Mouse (Mus musculus): ENCODE results near the gene Gramd1c. TPM values are rescaled to one million over a fixed set of nuclear protein-coding genes. Genes with fewer than 3 reads are reported as not detected.

Gene Gramd1c
- polyA plus RNA-seq (2012; rRNA removed): 16.8 and 19.5 TPM in 2 replicates

- Histone ChIP-seq H3K36me3 (ENCODE audit: control insufficient read depth, insufficient read depth, low read length) (no peaks in the 10 kb centered on the region), H3K27me3 (ENCODE audit: control insufficient read depth, insufficient read depth, low read length) (no peaks in the 10 kb centered on the region), H3K27ac (ENCODE audit: control insufficient read depth, insufficient read depth, low read depth, low read length) (no peak within 1 kb of the TSS), H3K4me1 (ENCODE audit: control insufficient read depth, insufficient read depth, low read length) (peaks cover 3% of the 10 kb centered on the region), H3K4me3 (ENCODE audit: control insufficient read depth, low read depth, low read length) (peak within 1 kb of the TSS; percentile 90)
- no peak for TF ChIP-seq POLR2A (IDR thresholded peaks at IDR 0.05; ENCODE audit: control insufficient read depth, low read depth, low read length)
- peak; percentile 56 for TF ChIP-seq CTCF (IDR thresholded peaks at IDR 0.05; ENCODE audit: control insufficient read depth, insufficient read depth, insufficient replicate concordance, low read depth, low read length)
These were observed at the start of gene Gramd1c for GRCm38 (mm10) chr16:44063025-44063894. TSS of gene Gramd1c (minus strand) at chr16:44063345.

- Histone ChIP-seq H3K4me3 (ENCODE audit: control insufficient read depth, low read depth, low read length) (no peak overlapping the region), H3K27ac (ENCODE audit: control insufficient read depth, insufficient read depth, low read depth, low read length) (no peak overlapping the region), H3K27me3 (ENCODE audit: control insufficient read depth, insufficient read depth, low read length) (no peaks in the 10 kb centered on the region), H3K4me1 (ENCODE audit: control insufficient read depth, insufficient read depth, low read length) (no peaks in the 10 kb centered on the region), H3K36me3 (ENCODE audit: control insufficient read depth, insufficient read depth, low read length) (peaks cover 2% of the 10 kb centered on the region; the same call in 1 of the 2 replicates)
- TF ChIP-seq POLR2A (IDR thresholded peaks at IDR 0.05; ENCODE audit: control insufficient read depth, low read depth, low read length): no peak
- TF ChIP-seq CTCF (IDR thresholded peaks at IDR 0.05; ENCODE audit: control insufficient read depth, insufficient read depth, insufficient replicate concordance, low read depth, low read length): no peak
These were observed 45.9 kb upstream of the Gramd1c start for GRCm38 (mm10) chr16:44109002-44109401.

- Histone ChIP-seq H3K36me3 (ENCODE audit: control insufficient read depth, insufficient read depth, low read length) (peaks cover 2% of the 10 kb centered on the region; the same call in 1 of the 2 replicates), H3K27me3 (ENCODE audit: control insufficient read depth, insufficient read depth, low read length) (no peaks in the 10 kb centered on the region), H3K4me1 (ENCODE audit: control insufficient read depth, insufficient read depth, low read length) (no peaks in the 10 kb centered on the region), H3K4me3 (ENCODE audit: control insufficient read depth, low read depth, low read length) (no peak overlapping the region), H3K27ac (ENCODE audit: control insufficient read depth, insufficient read depth, low read depth, low read length) (no peak overlapping the region)
- TF ChIP-seq CTCF (IDR thresholded peaks at IDR 0.05; ENCODE audit: control insufficient read depth, insufficient read depth, insufficient replicate concordance, low read depth, low read length) (no peak), POLR2A (IDR thresholded peaks at IDR 0.05; ENCODE audit: control insufficient read depth, low read depth, low read length) (no peak)
These were observed 42.1 kb upstream of the Gramd1c start for GRCm38 (mm10) chr16:44105211-44105610.

GRCm38 (mm10) chr16:44103806-44104766 is 40.9 kb upstream of the Gramd1c start:
- H3K36me3 ChIP-seq (ENCODE audit: control insufficient read depth, insufficient read depth, low read length): peaks cover 3% of the 10 kb centered on the region; the same call in 1 of the 2 replicates
- 0 out of 2 replicates have a peak, but pooled peaks have one; percentile 5 for TF ChIP-seq CTCF (IDR thresholded peaks at IDR 0.05; ENCODE audit: control insufficient read depth, insufficient read depth, insufficient replicate concordance, low read depth, low read length)
- TF ChIP-seq POLR2A (IDR thresholded peaks at IDR 0.05; ENCODE audit: control insufficient read depth, low read depth, low read length): no peak

GRCm38 (mm10) chr16:44102925-44103324 is 39.8 kb upstream of the Gramd1c start:
- Histone ChIP-seq H3K4me1 (ENCODE audit: control insufficient read depth, insufficient read depth, low read length) (no peaks in the 10 kb centered on the region), H3K27me3 (ENCODE audit: control insufficient read depth, insufficient read depth, low read length) (no peaks in the 10 kb centered on the region), H3K4me3 (ENCODE audit: control insufficient read depth, low read depth, low read length) (no peak overlapping the region), H3K36me3 (ENCODE audit: control insufficient read depth, insufficient read depth, low read length) (peaks cover 5% of the 10 kb centered on the region), H3K27ac (ENCODE audit: control insufficient read depth, insufficient read depth, low read depth, low read length) (no peak overlapping the region)
- no peak for TF ChIP-seq POLR2A (IDR thresholded peaks at IDR 0.05; ENCODE audit: control insufficient read depth, low read depth, low read length)
- no peak for TF ChIP-seq CTCF (IDR thresholded peaks at IDR 0.05; ENCODE audit: control insufficient read depth, insufficient read depth, insufficient replicate concordance, low read depth, low read length)

More at GRCm38 (mm10) chr16:44103806-44104766, 40.9 kb upstream of the Gramd1c start:
- Histone ChIP-seq H3K27me3 (ENCODE audit: control insufficient read depth, insufficient read depth, low read length) (no peaks in the 10 kb centered on the region), H3K4me1 (ENCODE audit: control insufficient read depth, insufficient read depth, low read length) (no peaks in the 10 kb centered on the region), H3K27ac (ENCODE audit: control insufficient read depth, insufficient read depth, low read depth, low read length) (no peak overlapping the region), H3K4me3 (ENCODE audit: control insufficient read depth, low read depth, low read length) (no peak overlapping the region)

- H3K36me3 ChIP-seq (ENCODE audit: control insufficient read depth, insufficient read depth, low read length): peaks cover 3% of the 10 kb centered on the region
- no peaks in the 10 kb centered on the region for H3K27me3 ChIP-seq (ENCODE audit: control insufficient read depth, insufficient read depth, low read length)
- TF ChIP-seq CTCF (IDR thresholded peaks at IDR 0.05; ENCODE audit: control insufficient read depth, insufficient read depth, insufficient replicate concordance, low read depth, low read length): no peak
- no peak for TF ChIP-seq POLR2A (IDR thresholded peaks at IDR 0.05; ENCODE audit: control insufficient read depth, low read depth, low read length)
- no peak overlapping the region for H3K4me3 ChIP-seq (ENCODE audit: control insufficient read depth, low read depth, low read length)
- no peak overlapping the region for H3K27ac ChIP-seq (ENCODE audit: control insufficient read depth, insufficient read depth, low read depth, low read length)
- H3K4me1 ChIP-seq (ENCODE audit: control insufficient read depth, insufficient read depth, low read length): no peaks in the 10 kb centered on the region
These were observed 38.1 kb upstream of the Gramd1c start for GRCm38 (mm10) chr16:44101181-44101710.

Measured in testis, adult 2 months (tissue).